Mouse (Mus musculus) ES-Bruce4 (cell line): ENCODE results near the gene Slc25a10.

Source experiments
- CTCF ChIP-seq: IDR thresholded peaks from one replicate; pipeline ENCODE4 v1.8.1; 2011; ENCODE audit warnings: low read depth, low read length
- POLR2A ChIP-seq: IDR thresholded peaks from one replicate; pipeline ENCODE4 v1.8.1; 2011; ENCODE audit warnings: low read length; ENCODE audit not compliant: insufficient read depth

DNA sequence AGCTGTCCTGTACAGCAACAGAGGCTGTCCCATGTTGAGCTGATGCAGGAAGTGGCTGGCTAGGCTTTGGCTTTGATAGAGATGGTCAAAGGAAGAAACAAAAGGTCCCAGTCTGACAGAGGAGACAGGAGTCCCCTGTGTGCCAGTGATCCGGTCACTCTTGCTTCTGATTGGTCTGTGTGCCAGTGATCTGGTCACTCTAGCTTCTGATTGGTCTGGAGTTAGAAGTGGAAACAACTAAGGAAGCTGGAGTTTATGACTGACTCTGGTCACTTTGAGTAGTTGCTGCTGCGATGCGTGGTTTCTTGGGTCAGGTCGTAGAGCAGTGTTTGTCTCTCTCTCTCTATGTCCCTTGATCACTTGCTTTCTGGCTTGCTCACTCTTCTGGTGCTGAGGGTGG lies 10.1 kb downstream of the Slc25a10 start:
- TF ChIP-seq POLR2A (no peak), CTCF (no peak)
